Mouse (Mus musculus) CD8-positive naive resting alpha-beta T cell, adult 2 months (primary cell): ENCODE data around the gene Atp11c.

Experiments used
- DNase-seq, 2 experiments: peaks; one replicate each; pipeline ENCODE4 v3.0.0; 2022; ENCODE audit warnings: low read depth in 2 of 2, low spot score in 2 of 2

Gene Atp11c

GRCm38 (mm10) chrX:60394292-60394691 lies 198.2 kb downstream of the Atp11c start:
- DNase-seq, result no peak

GRCm38 (mm10) chrX:60386852-60387251 lies 205.6 kb downstream of the Atp11c start:
- DNase-seq, result no peak

DNA sequence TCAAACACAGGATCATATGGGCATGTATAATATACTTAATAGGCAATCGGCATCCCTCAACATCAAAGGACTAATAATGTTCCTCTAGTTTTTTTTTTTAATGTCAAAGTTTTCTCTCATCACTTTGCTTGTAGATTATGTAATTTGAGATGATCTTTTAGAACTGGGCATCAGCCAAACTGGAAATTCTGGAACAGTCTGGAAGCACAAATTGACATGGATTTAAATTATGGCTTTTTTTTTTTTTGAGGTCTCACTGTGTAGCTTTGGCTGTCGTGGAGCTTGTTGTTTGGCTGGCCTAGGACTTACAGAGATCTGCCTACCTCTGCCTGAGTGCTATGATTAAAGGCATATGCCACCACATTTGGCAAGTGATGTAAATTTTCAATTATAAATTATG lies 210.8 kb downstream of the Atp11c start:
- DNase-seq, result no peak

DNA sequence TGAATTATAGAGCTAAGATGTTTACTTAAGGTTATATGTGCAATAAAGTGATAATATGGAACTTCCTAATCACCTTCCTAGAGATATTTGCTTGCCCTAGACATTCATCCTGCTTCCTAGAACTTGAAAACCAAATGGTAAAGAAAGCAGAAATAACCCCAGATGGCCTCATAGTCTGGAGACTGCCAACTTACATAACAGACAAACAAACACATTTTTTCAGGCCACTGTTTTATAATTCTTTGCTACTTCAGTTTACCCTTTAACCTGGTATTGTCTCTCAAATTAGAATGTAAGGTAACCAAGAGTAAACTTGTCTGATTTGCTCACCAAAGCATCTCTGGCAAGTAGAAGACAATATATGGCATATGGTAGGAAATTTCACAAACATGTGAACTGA lies 212.1 kb downstream of the Atp11c start:
- no peak for DNase-seq

DNA sequence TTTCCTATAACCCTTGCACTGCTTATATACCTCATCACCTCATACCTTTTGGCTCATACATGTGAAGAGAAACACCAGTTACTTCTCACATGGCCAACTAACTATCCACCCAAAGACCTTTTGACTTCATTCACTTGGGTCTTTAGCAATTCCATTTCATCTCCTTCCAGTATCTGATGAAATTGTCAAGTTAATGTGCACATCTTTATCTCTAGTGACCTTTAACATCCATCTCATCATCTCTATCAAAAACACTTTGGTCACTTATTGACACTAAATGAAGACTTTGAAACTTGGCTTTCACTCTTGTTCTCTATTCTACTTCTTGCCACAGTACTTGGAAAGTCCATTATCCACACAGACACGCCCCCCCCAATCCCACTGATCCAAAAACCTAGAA lies 243.8 kb downstream of the Atp11c start:
- no peak for DNase-seq

DNA sequence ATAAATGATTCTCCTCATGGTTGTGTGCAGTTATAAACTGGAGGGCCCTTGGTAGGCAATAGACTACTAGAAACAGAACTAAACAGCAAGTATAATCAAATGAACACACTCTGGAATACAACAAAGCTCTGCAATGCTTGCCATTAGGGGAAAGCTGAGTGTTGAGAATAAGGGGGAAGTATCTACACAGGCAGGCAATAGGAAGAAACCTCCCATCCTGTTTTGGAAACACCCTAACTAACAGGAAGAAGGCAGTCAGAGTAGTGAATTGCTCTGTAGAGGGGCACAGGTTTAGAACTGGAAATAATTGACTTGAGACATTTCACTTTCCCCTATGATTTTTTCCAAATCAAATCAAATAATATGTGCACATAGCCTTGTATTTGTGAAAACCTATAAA lies 247.1 kb downstream of the Atp11c start:
- no peak for DNase-seq

DNA sequence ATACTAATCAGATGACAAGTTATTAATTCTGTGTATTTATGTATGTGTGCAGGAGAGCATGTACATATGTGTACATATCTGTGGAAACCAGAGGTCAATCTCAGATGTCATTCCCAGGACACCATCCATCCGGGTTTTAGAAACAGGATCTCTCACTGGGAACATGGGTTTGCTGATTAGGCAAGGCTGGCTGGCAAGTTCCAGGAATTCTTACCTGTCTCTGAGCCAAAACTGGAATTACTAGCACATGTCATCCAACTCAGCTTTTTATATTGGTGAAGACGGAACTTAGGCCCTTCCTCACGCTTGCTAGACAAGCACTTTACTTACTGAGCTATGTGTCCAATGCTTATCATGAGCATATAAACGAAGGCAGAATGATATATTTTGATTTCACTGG lies 247.5 kb downstream of the Atp11c start:
- no peak for DNase-seq

DNA sequence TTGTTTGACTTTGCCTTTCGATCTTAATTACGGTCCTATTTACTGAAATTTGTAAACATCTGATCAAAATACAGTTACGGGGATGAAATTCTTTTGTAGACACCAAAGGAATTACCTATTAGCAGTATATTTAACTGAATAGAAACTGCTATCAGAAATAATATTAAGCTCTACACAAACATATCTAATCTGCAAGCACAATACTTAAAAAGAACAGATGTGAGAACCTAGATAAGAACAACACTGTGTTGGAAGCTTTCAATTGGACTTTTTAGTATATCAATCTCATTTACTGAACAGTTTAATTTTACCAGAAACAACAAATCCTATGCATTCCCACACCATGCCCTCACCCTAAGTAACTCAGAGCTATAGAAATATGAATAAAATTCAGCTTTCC lies 262.8 kb downstream of the Atp11c start:
- no peak for DNase-seq

GRCm38 (mm10) chrX:60321321-60321720 lies 271.2 kb downstream of the Atp11c start:
- DNase-seq, result no peak

DNA sequence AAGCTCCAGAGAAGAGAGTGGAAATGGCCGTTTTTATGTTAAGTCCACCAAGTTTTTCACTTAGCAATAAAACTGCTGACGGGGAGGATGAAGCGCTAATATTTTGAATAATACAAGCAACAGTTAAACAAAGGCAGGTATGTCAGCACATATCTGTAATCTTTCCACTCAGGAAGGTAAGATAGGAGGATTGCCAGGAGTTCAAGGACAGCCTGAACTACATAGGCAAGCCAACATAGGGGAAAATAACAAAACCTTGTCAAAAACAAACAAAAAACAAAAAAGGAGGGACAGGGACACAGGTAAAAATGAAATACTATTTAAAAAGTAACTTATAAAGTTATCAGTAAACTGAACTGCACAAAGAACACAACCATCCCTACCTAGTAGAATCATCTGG lies 274.8 kb downstream of the Atp11c start:
- DNase-seq, result no peak

DNA sequence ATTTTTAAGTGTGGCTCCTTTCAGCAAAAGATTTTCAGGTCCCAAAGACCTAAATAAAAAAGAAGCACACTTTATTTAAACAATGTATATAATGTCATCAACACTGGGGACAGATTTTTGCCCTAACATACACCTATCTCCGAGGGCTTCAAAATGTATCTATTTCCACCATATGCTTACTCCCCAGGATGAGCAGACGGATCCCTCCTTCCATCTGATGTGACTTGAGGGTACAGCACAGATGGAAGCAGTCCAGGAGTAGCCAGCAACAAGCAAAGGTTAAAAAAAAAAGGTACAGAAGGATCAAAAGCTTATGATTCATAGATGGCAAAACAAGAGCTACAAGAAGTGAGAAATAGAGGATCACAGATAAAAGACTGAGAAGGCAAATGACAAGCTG lies 300.2 kb downstream of the Atp11c start:
- DNase-seq, result no peak

DNA sequence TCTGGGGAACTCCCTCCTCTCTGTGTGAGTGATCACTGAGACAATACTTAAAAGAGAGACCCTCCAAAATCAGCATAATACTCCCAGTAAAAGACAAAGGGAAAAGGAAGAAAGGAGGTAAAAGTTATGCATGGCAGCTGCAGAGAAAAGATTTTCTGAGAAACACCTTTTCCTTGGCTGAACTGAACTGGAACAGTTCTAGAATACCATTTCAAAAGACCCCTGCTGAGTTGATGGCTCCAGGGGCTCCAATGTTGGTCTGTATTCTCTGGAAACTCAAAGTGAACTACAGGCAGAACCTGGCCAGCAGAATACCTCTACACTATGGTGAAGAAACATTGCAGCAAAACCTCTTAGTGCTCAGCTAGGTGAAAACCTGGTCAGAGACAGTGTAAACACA lies 337.2 kb downstream of the Atp11c start:
- no peak for DNase-seq

- no peak for DNase-seq
Observed at GRCm38 (mm10) chrX:60187726-60188125, 404.8 kb downstream of the Atp11c start.

GRCm38 (mm10) chrX:60182611-60183010 lies 409.9 kb downstream of the Atp11c start:
- no peak for DNase-seq

DNA sequence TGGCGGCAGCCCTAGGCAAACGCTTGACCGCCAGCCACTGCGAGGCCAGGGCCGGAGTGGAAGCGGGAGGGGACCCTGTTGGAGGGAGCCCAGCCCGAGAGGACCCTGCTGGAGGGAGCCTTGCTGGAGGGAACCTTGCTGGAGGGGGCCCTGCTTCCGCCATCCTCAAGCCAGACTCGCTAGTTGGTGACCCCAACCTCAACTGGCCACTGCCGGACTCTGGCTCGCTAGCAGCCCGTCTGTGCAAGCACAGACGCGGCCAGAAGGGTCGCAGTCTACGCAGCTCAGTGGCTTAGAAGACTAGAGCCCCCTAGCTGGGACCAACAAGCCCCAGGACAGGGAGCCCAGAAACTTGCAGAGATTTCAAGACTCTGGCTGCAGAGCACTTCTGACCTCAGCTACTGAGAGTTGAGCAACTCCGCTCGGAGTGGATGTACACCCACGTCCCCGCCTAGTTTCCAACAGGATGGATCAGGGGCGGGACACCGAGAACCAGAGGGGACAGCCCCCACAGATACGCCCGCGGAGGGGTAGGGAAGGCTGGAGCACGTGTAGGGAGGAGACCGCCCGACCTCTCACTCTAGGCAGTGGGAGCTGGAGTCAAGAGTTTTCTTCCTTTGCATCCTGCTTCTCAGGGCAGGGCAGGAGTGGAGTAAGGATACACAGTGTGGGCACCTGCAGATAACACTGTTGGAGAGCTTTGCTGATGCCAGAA lies 413.6 kb downstream of the Atp11c start, which contains the start of gene Mcf2:
Gene Mcf2 (minus strand): TSS at position 346 of the 715 bp plus-strand sequence.
- no peak for DNase-seq

DNA sequence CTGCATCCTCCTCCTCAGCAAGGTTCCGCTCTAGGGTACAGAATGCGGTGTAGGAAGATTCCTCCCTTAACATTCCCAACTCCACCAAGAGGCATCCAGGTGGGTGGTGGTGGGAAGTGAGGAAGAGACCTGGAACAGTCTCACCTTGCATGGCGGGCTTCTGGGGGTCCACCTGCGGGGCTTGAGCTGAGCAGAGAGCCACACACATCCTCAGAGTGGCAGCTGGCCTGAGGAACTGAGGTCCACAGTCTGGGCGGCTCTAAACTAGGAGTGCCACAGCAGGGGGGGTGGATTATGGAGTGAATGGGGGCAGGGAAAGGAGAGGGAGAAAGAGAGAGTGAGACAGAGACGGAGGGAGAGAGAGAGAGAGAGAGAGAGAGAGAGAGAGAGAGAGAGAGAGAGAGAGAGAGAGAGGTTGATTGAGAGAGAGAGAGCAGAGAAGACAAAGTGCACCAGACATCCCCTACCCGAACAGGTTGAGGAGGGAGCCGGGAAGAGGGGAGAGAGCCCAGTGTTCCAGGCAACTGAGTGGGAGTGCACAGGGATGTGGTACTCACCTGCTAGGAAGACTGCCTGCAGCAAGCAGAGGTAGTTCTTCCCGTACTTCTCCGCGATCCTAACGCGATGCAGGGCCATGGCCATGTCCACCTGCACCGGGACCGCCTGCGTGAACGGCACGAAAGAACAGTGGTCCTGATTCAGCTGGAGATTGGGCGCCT lies 414.3 kb downstream of the Atp11c start:
- no peak for DNase-seq
